ENCODE assay signal across 16 mouse cellular contexts in the genomic region with DNA sequence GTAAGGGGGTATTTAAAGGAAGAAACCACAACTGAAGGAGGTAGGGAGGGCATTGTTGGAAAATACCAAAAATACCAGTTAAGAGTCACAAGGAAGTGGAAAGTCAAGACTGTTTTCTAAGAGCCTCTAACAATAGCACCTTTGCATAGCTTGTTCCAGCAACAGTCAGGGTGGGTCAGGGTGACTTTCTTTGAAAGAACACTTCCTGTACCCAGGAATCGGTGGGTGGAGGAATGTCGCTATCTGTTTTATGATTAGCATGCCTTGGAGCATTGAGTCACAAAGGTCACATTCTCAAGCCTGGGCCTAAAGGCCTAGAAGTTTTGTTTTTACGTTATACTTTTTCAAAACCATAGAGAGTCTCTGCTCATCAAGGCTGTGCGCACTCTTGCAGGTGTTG. TPM values are rescaled to one million over a fixed set of nuclear protein-coding genes. Genes with fewer than 3 reads are reported as not detected.
"Had no signal": no experiment of that assay in that cellular context is flagged by ENCODE, and none has a peak within 500 bp of the region (broad histone marks: within the 10 kb centered on the region; RNA-seq: fewer than 3 reads in every experiment).

No protein-coding gene starts in this region.

RNA-seq across cellular contexts. Expression of a gene that starts 34.6 kb away (rescaled TPM):
- polyA plus RNA-seq: macrophage had no signal

RNA-seq across cellular contexts. Expression of a gene that starts 42.6 kb away (rescaled TPM):
- polyA plus RNA-seq: liver, embryonic 15.5 days; liver, postnatal 0 days; lung, adult 2 months; lung, embryonic 15.5 days; lung, postnatal 0 days; macrophage; midbrain, embryonic 11.5 days; midbrain, embryonic 13.5 days; midbrain, embryonic 15.5 days; midbrain, postnatal 0 days; neural tube, embryonic 12.5 days; neural tube, embryonic 14.5 days; stomach, embryonic 14.5 days; testis, adult 2 months; thymus, adult 2 months; urinary bladder, adult 2 months had no signal
